Mouse (Mus musculus): ENCODE results near the gene B3galt5. TPM values are rescaled to one million over a fixed set of nuclear protein-coding genes. Genes with fewer than 3 reads are reported as not detected.

B3galt5 gene
- polyA plus RNA-seq, 1 experiment from 2014 or later, result 0.37 TPM

DNA sequence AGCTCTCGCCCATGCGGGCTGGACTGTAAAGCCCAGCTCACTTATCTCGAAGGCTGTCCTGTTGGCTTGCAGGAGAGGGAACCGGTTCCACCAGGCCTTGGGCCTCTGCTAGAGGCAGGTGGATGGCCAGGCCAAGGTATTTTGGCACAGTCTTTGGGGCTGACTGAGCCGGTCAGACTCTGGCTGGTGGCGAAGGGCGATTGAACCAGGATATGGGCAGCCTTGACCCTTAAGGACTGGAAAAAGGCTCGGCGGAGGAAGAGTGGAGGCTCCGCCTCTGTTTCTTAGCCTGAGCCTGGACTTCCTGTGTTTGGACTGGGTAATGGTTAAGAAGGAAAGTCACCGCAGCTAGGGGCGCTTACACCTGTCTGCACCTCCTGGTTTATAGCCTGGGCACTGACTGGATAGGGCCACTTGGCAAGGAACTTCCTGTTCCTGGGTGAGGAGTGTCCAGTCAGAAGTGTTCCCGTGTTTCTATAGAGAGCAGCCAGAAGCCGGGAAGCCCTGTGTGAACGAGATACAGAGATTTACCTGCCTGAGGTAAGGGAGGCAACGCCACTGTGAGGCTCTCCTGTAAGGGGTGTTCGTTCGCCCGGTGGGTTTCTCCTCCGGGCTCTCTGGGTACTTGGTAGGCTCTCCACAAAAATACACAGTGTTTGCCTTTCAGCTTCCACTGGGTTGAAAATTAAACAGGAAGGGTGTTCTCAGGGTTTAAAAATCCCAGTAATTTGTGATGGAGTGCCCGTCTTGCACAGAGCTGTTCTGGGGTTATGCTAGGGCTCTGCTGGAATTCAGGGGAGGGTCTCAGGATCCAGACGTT is 125.9 kb downstream of the B3galt5 start:
- DNase-seq (ENCODE audit: low spot score), result no peak
- H3K4me1 ChIP-seq, result peaks cover 11% of the 10 kb centered on the region; the same call in 1 of the 2 replicates
- H3K9me3 ChIP-seq (replicated peaks), result no peaks in the 10 kb centered on the region
- no peak overlapping the region for H3K27ac ChIP-seq (replicated peaks)
- H3K4me3 ChIP-seq, result no peak overlapping the region
- H3K27me3 ChIP-seq (ENCODE audit: low read depth, poor library complexity, severe bottlenecking), result no peaks in the 10 kb centered on the region
- whole genome bisulfite sequencing, result 85% methylated on average over 22 of the region's 22 CpGs
- no peaks in the 10 kb centered on the region for H3K36me3 ChIP-seq

DNA sequence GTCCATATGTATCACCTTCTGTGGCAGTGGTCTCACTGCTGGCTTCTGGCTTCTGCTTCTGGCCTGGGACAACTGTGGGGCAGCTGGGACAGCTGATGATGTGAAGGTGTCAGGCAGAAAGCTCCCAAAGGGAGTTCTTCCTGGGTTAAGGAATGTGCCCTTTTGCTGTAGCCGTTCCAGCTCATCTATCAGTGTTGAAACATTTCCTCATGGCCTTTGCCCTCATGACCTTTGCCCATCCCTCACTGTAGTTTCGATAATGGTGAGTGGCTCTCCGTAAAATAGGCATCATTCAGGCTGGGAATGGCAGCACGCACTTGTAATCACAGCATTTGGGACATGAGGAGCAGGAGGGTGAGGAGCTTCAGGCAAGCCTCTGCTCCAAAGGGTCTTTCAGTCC is 127.3 kb downstream of the B3galt5 start:
- Histone ChIP-seq H3K4me3 (no peak overlapping the region), H3K27me3 (ENCODE audit: low read depth, poor library complexity, severe bottlenecking) (no peaks in the 10 kb centered on the region), H3K36me3 (no peaks in the 10 kb centered on the region), H3K9me3 (replicated peaks) (no peaks in the 10 kb centered on the region), H3K4me1 (0 out of 2 replicates have a peak, but pooled peaks cover 5% of the 10 kb centered on the region), H3K27ac (replicated peaks) (no peak overlapping the region)
- WGBS, result 62% methylated on average over 4 of the region's 4 CpGs
- no peak for DNase-seq (ENCODE audit: low spot score)

DNA sequence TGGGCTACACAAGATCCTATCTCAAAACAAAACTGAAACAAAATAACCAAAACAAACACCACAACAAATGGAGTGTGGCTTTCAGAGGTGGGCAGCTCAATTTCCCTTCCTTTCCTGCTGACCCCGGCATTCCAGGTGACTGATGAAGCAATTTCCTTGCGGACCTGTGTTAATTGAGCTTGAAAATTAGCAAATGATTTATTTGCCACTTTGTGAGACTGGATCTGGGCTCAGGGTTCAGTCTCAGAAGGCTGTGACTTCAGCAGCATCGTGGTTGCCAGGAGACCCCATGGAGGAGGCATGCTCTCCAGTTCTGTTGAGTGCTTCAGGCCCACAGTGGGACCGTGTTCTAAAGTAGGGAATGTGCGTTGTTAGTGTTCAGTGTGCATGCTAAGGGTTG is 127.7 kb downstream of the B3galt5 start:
- no peaks in the 10 kb centered on the region for H3K9me3 ChIP-seq (replicated peaks)
- no peak for DNase-seq (ENCODE audit: low spot score)
- H3K27ac ChIP-seq (replicated peaks), result no peak overlapping the region
- H3K4me3 ChIP-seq, result no peak overlapping the region
- H3K27me3 ChIP-seq (ENCODE audit: low read depth, poor library complexity, severe bottlenecking), result no peaks in the 10 kb centered on the region
- H3K4me1 ChIP-seq, result 0 out of 2 replicates have a peak, but pooled peaks cover 5% of the 10 kb centered on the region
- WGBS, result 78% methylated on average over 5 of the region's 5 CpGs
- H3K36me3 ChIP-seq, result no peaks in the 10 kb centered on the region

- no peak overlapping the region for H3K27ac ChIP-seq (replicated peaks)
- H3K4me1 ChIP-seq, result 0 out of 2 replicates have a peak, but pooled peaks cover 5% of the 10 kb centered on the region
- no peak for DNase-seq (ENCODE audit: low spot score)
- no peaks in the 10 kb centered on the region for H3K36me3 ChIP-seq
- WGBS, result 81% methylated on average over 11 of the region's 11 CpGs
- H3K27me3 ChIP-seq (ENCODE audit: low read depth, poor library complexity, severe bottlenecking), result no peaks in the 10 kb centered on the region
- H3K4me3 ChIP-seq, result no peak overlapping the region
- no peaks in the 10 kb centered on the region for H3K9me3 ChIP-seq (replicated peaks)
Measured at GRCm38 (mm10) chr16:96364870-96365269, 129.3 kb downstream of the B3galt5 start.

Other genes starting within 250 kb of the B3galt5 start
- 102 and 113 TPM in 2 replicates for gene Psmg1, start 244.8 kb upstream of the B3galt5 start, polyA plus RNA-seq (2016; fragmentation: Nextera tagmentation; extraction: Ambion mirVana)
- 133 and 160 TPM in 2 replicates for gene Brwd1, start 153.3 kb upstream of the B3galt5 start, polyA plus RNA-seq (2016; fragmentation: Nextera tagmentation; extraction: Ambion mirVana)
- 713 and 827 TPM in 2 replicates for gene Hmgn1, start 108.1 kb upstream of the B3galt5 start, polyA plus RNA-seq (2016; fragmentation: Nextera tagmentation; extraction: Ambion mirVana)
- gene Wrb, start 90.4 kb upstream of the B3galt5 start, polyA plus RNA-seq (2016; fragmentation: Nextera tagmentation; extraction: Ambion mirVana), result 125 and 129 TPM in 2 replicates
- 1.0 TPM in 2 replicates for gene Lca5l, start 43.5 kb upstream of the B3galt5 start, polyA plus RNA-seq (2016; fragmentation: Nextera tagmentation; extraction: Ambion mirVana)
- gene Sh3bgr, start 35.4 kb upstream of the B3galt5 start, polyA plus RNA-seq (2016; fragmentation: Nextera tagmentation; extraction: Ambion mirVana), result 1.4 and 2.0 TPM in 2 replicates
- gene Itgb2l, start 207.8 kb downstream of the B3galt5 start, polyA plus RNA-seq (2016; fragmentation: Nextera tagmentation; extraction: Ambion mirVana), result not detected in 2 replicates
- 0.99 and 3.4 TPM in 2 replicates for gene Pcp4, start 231.8 kb downstream of the B3galt5 start, polyA plus RNA-seq (2016; fragmentation: Nextera tagmentation; extraction: Ambion mirVana)

All from midbrain, embryonic 10.5 days (tissue).